Mouse (Mus musculus): ENCODE measurements around the gene Pafah1b3.

Gene Pafah1b3

GRCm38 (mm10) chr7:25246079-25246758 lies 51.6 kb downstream of the Pafah1b3 start:
- no peak for ATAC-seq (ENCODE audit: insufficient number of reproducible peaks, low FRiP score, low TSS enrichment)
